Mouse (Mus musculus) layer of hippocampus, postnatal 25 days (tissue): ENCODE results near the gene Birc3. TPM values are rescaled to one million over a fixed set of nuclear protein-coding genes. Genes with fewer than 3 reads are reported as not detected.
"Not testable (repeated sequence)": the region's sequence is repeated elsewhere in the genome, so short reads cannot be mapped to it uniquely, and the experiment has no call there.

Experiments used
- DNase-seq, 2 experiments: peaks; one replicate each; pipeline ENCODE4 v3.0.0; 2022; ENCODE audit warnings: mixed read lengths in 2 of 2, low spot score in 1 of 2; ENCODE audit errors: extremely low spot score in 1 of 2
- total RNA-seq, 2 experiments: library from RNA; stranded (reverse); gene quantifications; 2 replicates each; pipeline ENCODE4 v1.2.3; 2021

The Birc3 gene
- total RNA-seq, 2 experiments from 2014 or later: 1.3 to 1.6 TPM

- DNase-seq: no peak
These were observed 4.0 kb downstream of the Birc3 start for GRCm38 (mm10) chr9:7868838-7869491.

- no peak for DNase-seq
These were observed 5.0 kb downstream of the Birc3 start for GRCm38 (mm10) chr9:7867981-7868380.

DNA sequence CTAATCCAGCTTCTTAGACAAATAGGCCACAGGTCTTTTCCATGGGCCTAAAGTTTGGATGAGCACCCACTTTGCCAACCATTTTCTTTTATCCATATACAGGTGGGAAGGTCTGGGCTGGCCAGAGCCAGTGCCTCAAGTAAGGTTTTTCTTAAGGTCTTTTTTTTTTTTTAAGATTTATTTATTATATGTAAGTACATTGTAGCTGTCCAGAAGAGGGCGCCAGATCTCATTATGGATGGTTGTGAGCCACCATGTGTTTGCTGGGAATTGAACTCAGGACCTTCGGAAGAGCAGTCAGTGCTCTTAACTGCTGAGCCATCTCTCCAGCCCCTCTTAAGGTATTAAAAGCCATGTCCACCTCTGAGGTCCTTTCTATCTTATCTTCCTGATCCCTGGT is 6.0 kb downstream of the Birc3 start:
- DNase-seq: not testable (repeated sequence)

DNA sequence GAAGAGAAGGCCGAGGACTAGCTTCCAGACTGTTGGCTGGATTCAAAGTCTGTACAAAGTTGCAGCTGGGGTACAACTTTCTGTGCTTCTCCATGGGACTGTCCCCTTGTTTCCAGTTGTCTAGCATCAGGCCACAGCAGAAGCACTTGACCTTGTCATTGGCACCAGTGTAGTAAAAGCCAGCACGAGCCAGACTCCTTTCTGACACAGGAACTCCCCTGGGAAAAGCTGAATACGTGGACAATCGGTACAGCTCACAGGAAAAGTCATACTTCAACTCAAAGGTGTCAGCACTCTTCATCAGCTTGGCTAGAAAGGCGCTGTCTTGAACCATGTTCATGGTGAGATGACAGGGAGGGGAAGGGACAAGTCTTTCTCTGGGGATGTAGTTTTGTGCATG is 12.0 kb downstream of the Birc3 start:
- DNase-seq: no peak

DNA sequence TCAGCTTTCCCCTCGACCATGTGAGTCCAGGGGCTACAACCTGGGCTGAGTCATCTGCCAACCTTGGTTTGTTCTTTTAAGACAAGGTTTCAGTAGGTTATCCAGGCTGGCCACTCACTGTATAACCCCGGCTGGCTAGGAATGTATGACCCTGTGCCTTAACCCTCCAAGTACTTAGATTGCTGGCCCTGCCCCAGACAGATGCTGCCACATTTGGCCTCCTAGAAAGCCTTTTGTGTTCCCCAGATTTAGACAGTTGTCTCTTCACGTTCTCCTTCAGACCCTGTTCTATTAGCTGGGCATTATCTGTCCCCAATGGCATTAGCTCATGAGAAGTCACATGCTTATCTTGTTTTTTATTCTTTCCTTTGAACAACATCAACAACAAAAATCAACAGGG is 17.1 kb downstream of the Birc3 start:
- DNase-seq: no peak

DNA sequence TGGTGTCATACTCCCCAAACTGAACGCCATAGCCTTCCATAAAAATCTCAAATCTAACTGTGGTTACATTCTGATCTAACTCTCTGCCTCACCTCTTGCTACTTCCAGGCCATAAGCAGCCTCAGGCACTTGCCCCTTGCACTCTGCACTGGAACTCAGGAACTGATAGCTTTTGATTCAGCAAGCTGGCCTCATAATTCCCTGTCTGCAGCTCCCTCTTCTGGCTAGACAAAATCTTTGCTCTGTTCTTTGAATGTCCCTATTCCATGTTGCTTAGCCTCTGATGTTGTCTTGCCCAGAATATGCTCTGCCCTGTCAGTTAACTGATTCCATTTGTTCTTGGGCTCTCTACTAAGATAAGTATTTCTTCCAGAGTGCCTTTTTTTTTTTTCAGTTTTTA is 17.6 kb downstream of the Birc3 start:
- peak in 1 of 2 experiments; percentile 16 for DNase-seq

GRCm38 (mm10) chr9:7854196-7854595 is 18.8 kb downstream of the Birc3 start:
- DNase-seq: not testable (repeated sequence)

- DNase-seq: no peak
These were observed 20.4 kb downstream of the Birc3 start for GRCm38 (mm10) chr9:7852346-7853230.

GRCm38 (mm10) chr9:7851841-7852240 is 21.1 kb downstream of the Birc3 start:
- no peak for DNase-seq

- DNase-seq: no peak
These were observed 24.8 kb downstream of the Birc3 start for GRCm38 (mm10) chr9:7848191-7848590.

GRCm38 (mm10) chr9:7846667-7847199 is 26.3 kb downstream of the Birc3 start:
- no peak for DNase-seq

DNA sequence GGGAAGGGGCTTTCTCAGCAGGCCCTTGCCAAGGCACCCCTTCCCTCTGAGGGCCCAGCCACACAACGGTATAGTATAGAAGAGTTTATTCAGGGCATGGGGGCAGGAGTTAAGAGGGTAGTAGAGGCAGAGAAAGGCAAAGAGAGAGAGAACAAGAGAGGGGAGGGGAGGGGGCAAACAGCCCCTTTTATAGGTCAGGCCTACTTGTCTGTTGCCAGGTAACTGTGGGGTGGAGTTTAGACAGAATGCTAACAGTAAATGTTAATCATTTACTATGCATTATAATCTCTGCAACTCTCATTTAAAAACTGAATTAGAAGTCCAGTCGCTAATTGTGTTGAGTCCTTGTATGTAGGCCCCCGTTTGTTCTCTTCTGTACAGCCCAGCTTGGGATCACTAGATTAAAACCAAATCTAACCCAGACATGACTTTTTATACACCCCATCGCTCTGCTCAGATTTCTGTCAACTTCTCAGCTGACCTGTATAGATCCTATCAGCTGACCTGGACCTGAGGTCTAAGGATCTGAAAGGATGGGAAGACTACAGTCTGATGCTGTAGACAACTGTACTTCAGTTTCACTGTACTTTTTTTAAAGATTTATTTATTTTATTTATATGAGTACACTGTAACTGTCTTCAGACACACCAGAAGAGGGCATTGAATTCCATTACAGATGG is 27.6 kb downstream of the Birc3 start:
- no peak for DNase-seq

DNA sequence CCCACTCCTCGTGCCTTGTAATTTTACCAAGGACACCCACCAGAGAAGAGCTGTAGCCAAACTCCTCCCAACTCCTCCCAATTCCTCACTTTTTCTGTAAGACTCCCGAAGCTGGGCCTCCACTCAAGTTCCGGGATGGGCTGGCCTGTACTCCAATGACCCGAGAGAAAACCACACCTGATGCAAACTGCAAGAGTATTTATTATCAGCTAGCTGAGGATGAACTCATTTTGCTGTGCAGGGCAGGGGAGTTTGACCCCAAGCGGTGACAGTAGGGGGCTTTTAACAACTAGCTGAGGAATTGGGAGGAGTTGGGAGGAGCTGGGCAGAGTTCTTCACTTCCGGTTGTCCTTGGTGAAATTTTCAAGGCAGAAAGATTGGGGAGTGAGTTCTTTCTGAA is 31.8 kb downstream of the Birc3 start:
- DNase-seq: no peak

- no peak for DNase-seq
These were observed 35.1 kb downstream of the Birc3 start for GRCm38 (mm10) chr9:7837806-7838440.

DNA sequence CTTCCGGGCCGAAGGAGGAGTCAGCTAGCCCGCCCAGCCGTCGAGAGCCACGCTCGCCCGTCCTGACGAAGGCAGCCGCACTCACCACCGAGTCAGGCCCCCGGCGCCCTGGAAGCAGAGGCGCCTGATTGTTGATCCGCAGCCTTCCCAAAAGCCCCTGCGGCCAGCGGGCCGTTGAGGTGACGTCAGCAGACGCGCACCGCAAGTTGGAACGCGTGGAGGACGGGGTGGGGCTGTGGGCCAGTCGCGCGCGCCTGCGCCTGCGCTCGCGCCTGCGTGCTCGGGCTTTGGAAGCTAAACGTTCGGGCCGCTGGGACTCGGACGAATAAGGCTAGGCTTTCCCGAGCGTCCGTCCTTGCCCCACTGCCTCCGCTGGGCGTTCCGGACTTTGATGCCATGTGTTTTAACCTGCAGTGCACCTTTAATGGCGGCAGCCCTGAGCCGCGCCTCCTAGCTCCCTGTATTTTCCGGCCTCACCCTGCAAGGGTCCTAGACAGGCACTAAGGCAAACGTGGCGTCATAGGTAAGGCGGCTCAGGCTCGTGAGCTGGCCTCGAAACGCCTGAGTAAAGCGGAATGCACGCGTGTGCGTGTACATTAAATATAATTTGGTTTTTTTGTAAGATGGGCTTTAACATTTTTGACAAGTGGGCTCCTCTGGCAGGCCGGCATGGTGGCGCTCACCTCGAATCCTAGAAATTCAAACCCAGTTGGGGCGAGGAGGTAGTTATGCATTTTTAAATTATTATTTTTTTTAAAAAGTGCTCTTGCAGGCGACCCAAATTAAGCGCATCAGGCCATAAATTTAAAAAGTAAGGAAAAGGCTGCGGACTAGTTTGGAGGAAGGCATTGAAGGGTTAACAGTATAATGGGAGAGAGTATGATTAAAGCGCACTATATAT is 35.8 kb downstream of the Birc3 start, which contains the start of gene Birc2:
Gene Birc2 (minus strand): TSS at position 160 of the 901 bp plus-strand sequence.
- peak; percentile 88 to 94 for DNase-seq

GRCm38 (mm10) chr9:7836331-7836730 is 36.7 kb downstream of the Birc3 start:
- DNase-seq: peak; percentile 15 to 44

- DNase-seq: no peak
These were observed 37.7 kb downstream of the Birc3 start for GRCm38 (mm10) chr9:7835302-7835701.

GRCm38 (mm10) chr9:7833421-7833820 is 39.6 kb downstream of the Birc3 start:
- DNase-seq: no peak
